Mouse (Mus musculus) CH12.LX (cell line): ENCODE data around the gene Zfp1. TPM values are rescaled to one million over a fixed set of nuclear protein-coding genes. Genes with fewer than 3 reads are reported as not detected.

Experiments
- DNase-seq: peaks from one replicate; pipeline ENCODE4 v3.0.0-alpha.2; 2013; ENCODE audit errors: extremely low read depth
- H3K27ac ChIP-seq: 2 replicates; pipeline ENCODE4 v1.5.1; 2012; ENCODE audit warnings: low read depth, mild to moderate bottlenecking, control low read depth, moderate library complexity; ENCODE audit not compliant: insufficient read depth
- H3K27me3 ChIP-seq: replicated peaks from 2 replicates; pipeline ENCODE3; 2012; ENCODE audit warnings: inconsistent platforms
- H3K36me3 ChIP-seq, 2 experiments: replicated peaks in 1 of 2; 2 replicates each; pipeline versions ENCODE3 to v1.6.1; 2012; ENCODE audit warnings: inconsistent platforms in 1 of 2, low read length in 1 of 2, mild to moderate bottlenecking in 1 of 2, mixed read lengths in 1 of 2, moderate library complexity in 1 of 2; ENCODE audit not compliant: control insufficient read depth in 1 of 2, insufficient read depth in 1 of 2
- H3K4me1 ChIP-seq, 2 experiments: 2 replicates each; pipeline ENCODE4 v1.6.1; 2012; ENCODE audit warnings: inconsistent platforms in 1 of 2, moderate library complexity in 1 of 2; ENCODE audit not compliant: insufficient read depth in 2 of 2, control insufficient read depth in 1 of 2
- H3K4me2 ChIP-seq: 2 replicates; pipeline ENCODE4 v1.6.1; 2012; ENCODE audit warnings: low read depth, mild to moderate bottlenecking, control low read depth; ENCODE audit not compliant: poor library complexity, insufficient read depth, severe bottlenecking
- H3K4me3 ChIP-seq, 3 experiments: fragments of 150-350 bp in 1 of 3; sonication (generic) in 1 of 3; replicated peaks in 1 of 3; 2 replicates each; pipeline versions ENCODE3 to v1.5.1; 2011 to 2012; ENCODE audit warnings: low read depth in 2 of 3, low read length in 2 of 3, mild to moderate bottlenecking in 2 of 3, moderate library complexity in 2 of 3, control low read depth in 1 of 3, improper control_type of control experiment in 1 of 3, inconsistent platforms in 1 of 3, mixed read lengths in 1 of 3; ENCODE audit not compliant: poor library complexity in 1 of 3
- H3K79me2 ChIP-seq: replicated peaks from 2 replicates; pipeline ENCODE4 v1.6.1; 2012; ENCODE audit warnings: mild to moderate bottlenecking, moderate library complexity; ENCODE audit not compliant: control insufficient read depth, poor library complexity, insufficient read depth, severe bottlenecking; ENCODE audit errors: extremely low read depth
- H3K9ac ChIP-seq: 2 replicates; pipeline ENCODE4 v1.6.1; 2012; ENCODE audit warnings: low read depth, mild to moderate bottlenecking, control low read depth, moderate library complexity; ENCODE audit not compliant: insufficient read depth
- H3K9me3 ChIP-seq: replicated peaks from 2 replicates; pipeline ENCODE3; 2012; ENCODE audit warnings: low read length, inconsistent platforms, mixed read lengths
- BHLHE40 ChIP-seq: IDR thresholded peaks from 2 replicates; pipeline ENCODE4 v1.6.1; 2011; ENCODE audit warnings: mild to moderate bottlenecking, low read depth, low read length, improper control_type of control experiment
- CHD1 ChIP-seq: IDR thresholded peaks from 2 replicates; pipeline ENCODE4 v1.6.1; 2012; ENCODE audit warnings: low read depth, low read length, improper control_type of control experiment, inconsistent platforms
- CHD2 ChIP-seq: IDR thresholded peaks from 2 replicates; pipeline ENCODE4 v1.6.1; 2011; ENCODE audit warnings: low read length, improper control_type of control experiment
- HCFC1 ChIP-seq: IDR thresholded peaks from 2 replicates; pipeline ENCODE4 v1.6.1; 2012; ENCODE audit warnings: low read depth, mild to moderate bottlenecking, inconsistent platforms, low read length, improper control_type of control experiment
- IRF4 ChIP-seq: IDR thresholded peaks from 2 replicates; pipeline ENCODE4 v1.6.1; 2014; ENCODE audit warnings: low read depth, mild to moderate bottlenecking, inconsistent platforms, low read length, improper control_type of control experiment
- MAFK ChIP-seq: IDR thresholded peaks from 2 replicates; pipeline ENCODE4 v1.6.1; 2011; ENCODE audit warnings: low read length, improper control_type of control experiment; ENCODE audit not compliant: insufficient replicate concordance
- MAZ ChIP-seq: IDR thresholded peaks from 2 replicates; pipeline ENCODE4 v1.6.1; 2012; ENCODE audit warnings: low read depth, mild to moderate bottlenecking, inconsistent platforms, low read length, improper control_type of control experiment, moderate library complexity
- NELFE ChIP-seq: IDR thresholded peaks from 2 replicates; pipeline ENCODE4 v1.6.1; 2011; ENCODE audit warnings: low read depth, low read length, improper control_type of control experiment
- NRF1 ChIP-seq: IDR thresholded peaks from 2 replicates; pipeline ENCODE4 v1.6.1; 2014; ENCODE audit warnings: low read depth, mild to moderate bottlenecking, inconsistent platforms, low read length, improper control_type of control experiment, moderate library complexity
- PAX5 ChIP-seq: IDR thresholded peaks from 2 replicates; pipeline ENCODE4 v1.6.1; 2012; ENCODE audit warnings: low read length, inconsistent platforms, mixed read lengths
- POLR2AphosphoS2 ChIP-seq: IDR thresholded peaks from 2 replicates; pipeline ENCODE4 v1.6.1; 2011; ENCODE audit warnings: low read depth, low read length, improper control_type of control experiment
- RAD21 ChIP-seq: IDR thresholded peaks from 2 replicates; pipeline ENCODE4 v1.6.1; 2011; ENCODE audit warnings: low read depth, mild to moderate bottlenecking, low read length, improper control_type of control experiment, moderate library complexity
- ZC3H11A ChIP-seq: IDR thresholded peaks from 2 replicates; pipeline ENCODE4 v1.6.1; 2012; ENCODE audit warnings: low read depth, mild to moderate bottlenecking, inconsistent platforms, low read length, improper control_type of control experiment
- ZKSCAN1 ChIP-seq: IDR thresholded peaks from 2 replicates; pipeline ENCODE4 v1.6.1; 2012; ENCODE audit warnings: low read depth, inconsistent platforms, low read length, improper control_type of control experiment, borderline replicate concordance
- ZMIZ1 ChIP-seq: IDR thresholded peaks from 2 replicates; pipeline ENCODE4 v1.6.1; 2012; ENCODE audit warnings: low read depth, mild to moderate bottlenecking, inconsistent platforms, low read length, improper control_type of control experiment
- ZNF384 ChIP-seq: IDR thresholded peaks from 2 replicates; pipeline ENCODE4 v1.6.1; 2012; ENCODE audit warnings: low read depth, low read length, improper control_type of control experiment, inconsistent platforms
- dilution Hi-C: fragments of 300-500 bp; cut with MboI; formaldehyde crosslinking; loops from 2 replicates; pipeline ENCODE4 v1.14.3; 2020; ENCODE audit warnings: low sequenced_read_pairs; ENCODE audit not compliant: extremely low pct_unique_long_range_greater_than_20kb, extremely low pct_ligation_motif_present
- in situ Hi-C: fragments of 300-500 bp; cut with MboI; formaldehyde crosslinking; loops from 3 replicates; pipeline ENCODE4 v1.14.3; 2019; ENCODE audit warnings: low sequenced_read_pairs, low pct_ligation_motif_present, low pct_unique_long_range_greater_than_20kb, mixed read lengths
- polyA plus RNA-seq: library from polyadenylated mRNA; unstranded; fragments of >175 nt; gene quantifications from 2 replicates; pipeline ENCODE4 v1.2.1, GENCODE M21; 2012; ENCODE audit warnings: low read depth; ENCODE audit not compliant: insufficient read length
- total RNA-seq, 2 experiments: library from RNA; depleted of rRNA; stranded (reverse); fragments of 300-350 nt in 1 of 2; fragments of >200 nt in 1 of 2; gene quantifications; 2 replicates each; pipeline ENCODE4 v1.2.3; 2012 to 2014

Gene Zfp1
- total and polyA plus RNA-seq, 3 experiments = 9.2 to 16.7 (median 14.5) TPM

DNA sequence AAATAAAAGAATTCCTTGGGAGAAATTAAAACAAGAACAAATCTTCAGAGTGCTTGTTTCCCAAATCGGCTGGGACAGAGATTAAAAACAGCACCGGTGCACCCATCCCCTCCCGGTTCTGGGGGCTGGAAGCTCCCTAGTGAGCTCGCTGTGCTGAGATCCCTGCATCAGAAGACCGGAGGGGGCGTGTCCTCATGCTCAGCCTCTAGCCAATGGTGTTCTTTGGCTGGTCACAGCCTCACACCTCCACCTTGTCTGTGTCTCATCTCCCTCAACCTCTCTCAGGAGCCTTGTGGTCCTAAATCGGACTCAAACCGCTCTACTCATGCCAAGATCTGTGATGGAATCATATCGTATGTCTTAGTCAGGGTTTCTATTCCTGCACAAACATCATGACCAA lies 39.3 kb downstream of the Zfp1 start:
- in situ Hi-C loops (no loop called here), dilution Hi-C loops (no loop called here)
- Histone ChIP-seq H3K4me3 (no peak overlapping the region), H3K27ac (no peak overlapping the region), H3K9me3 (peaks cover 2% of the 10 kb centered on the region), H3K4me2 (no peak overlapping the region), H3K36me3 (no peaks in the 10 kb centered on the region), H3K27me3 (peaks cover 16% of the 10 kb centered on the region), H3K4me1 (no peaks in the 10 kb centered on the region), H3K79me2 (no peaks in the 10 kb centered on the region), H3K9ac (no peak overlapping the region)
- no peak for DNase-seq
- TF ChIP-seq IRF4 (no peak), POLR2AphosphoS2 (no peak), CHD1 (no peak), HCFC1 (no peak), ZMIZ1 (no peak), PAX5 (no peak), ZNF384 (no peak), CHD2 (no peak), ZKSCAN1 (no peak), MAZ (no peak), NRF1 (no peak), MAFK (no peak)

DNA sequence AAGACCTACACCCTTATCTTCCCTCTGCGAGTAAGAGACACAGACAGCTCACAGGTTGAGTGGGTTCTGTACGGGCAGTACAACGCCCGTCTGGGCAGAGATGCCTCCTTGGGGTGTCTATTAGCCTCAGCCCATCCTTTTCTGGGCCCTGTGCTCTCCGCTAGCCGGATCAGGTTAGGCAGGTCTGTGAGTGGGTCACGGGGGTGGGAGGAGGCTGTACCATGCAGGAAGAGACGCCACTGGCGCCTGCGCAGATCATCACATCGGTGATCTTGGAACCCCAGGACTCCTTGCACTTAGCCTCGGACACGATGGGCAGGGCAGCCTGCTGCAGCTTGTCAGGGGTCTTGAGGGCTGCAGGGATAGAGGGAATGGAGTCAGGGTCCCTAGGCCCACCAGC lies 43.7 kb downstream of the Zfp1 start:
- H3K9ac ChIP-seq = no peak overlapping the region
- H3K4me3 ChIP-seq = no peak overlapping the region
- H3K27ac ChIP-seq = no peak overlapping the region
- H3K79me2 ChIP-seq = no peaks in the 10 kb centered on the region
- no peak for DNase-seq
- in situ Hi-C loops (no loop called here), dilution Hi-C loops (no loop called here)
- peaks cover under 1% of the 10 kb centered on the region for H3K9me3 ChIP-seq
- H3K27me3 ChIP-seq = peaks cover 30% of the 10 kb centered on the region
- no peaks in the 10 kb centered on the region for H3K4me1 ChIP-seq
- TF ChIP-seq NRF1 (no peak), RAD21 (no peak), POLR2AphosphoS2 (no peak), NELFE (no peak), ZC3H11A (no peak), BHLHE40 (no peak), MAFK (no peak), HCFC1 (no peak)
- H3K4me2 ChIP-seq = no peak overlapping the region
- H3K36me3 ChIP-seq = no peaks in the 10 kb centered on the region
